Comparison of ENCODE assay signal across 16 mouse cellular contexts in genomic region chr10:111488793-111489192, GRCm38 (mm10). TPM values are rescaled to one million over a fixed set of nuclear protein-coding genes. Genes with fewer than 3 reads are reported as not detected.
A peak's percentile ranks its signal among the peaks of the same experiment; 100 is the strongest.
DNase-seq lines count a peak whose midpoint lies in the region; ATAC-seq and TF ChIP-seq lines count a peak whose summit lies in the region.
"Had no signal": no experiment of that assay in that cellular context is flagged by ENCODE, and none has a peak within 500 bp of the region (broad histone marks: within the 10 kb centered on the region; RNA-seq: fewer than 3 reads in every experiment).

No protein-coding gene starts in this region.

- TF ChIP-seq CTCF in kidney, postnatal 0 days (IDR thresholded peaks at IDR 0.05; ENCODE audit: low read depth), result peak; percentile 44
- peak; percentile 7; the same call in 1 of the 2 replicates for TF ChIP-seq CTCF in brain, embryonic 14.5 days (IDR thresholded peaks at IDR 0.05; ENCODE audit: borderline replicate concordance, extremely low read depth, insufficient read depth, insufficient read length)

- H3K9me3 ChIP-seq in kidney, postnatal 0 days (replicated peaks; ENCODE audit: low read length), result no peaks in the 10 kb centered on the region
- H3K9me3 ChIP-seq: embryonic facial prominence, embryonic 13.5 days; forebrain, embryonic 10.5 days; neural tube, embryonic 13.5 days had no signal

- no peak overlapping the region for H3K4me3 ChIP-seq in kidney, postnatal 0 days (replicated peaks; ENCODE audit: low read depth, low read length)
- H3K4me3 ChIP-seq: embryonic facial prominence, embryonic 13.5 days; forebrain, embryonic 10.5 days; neural tube, embryonic 13.5 days had no signal

- no peak for ATAC-seq in kidney, postnatal 0 days (replicated peaks; ENCODE audit: low FRiP score, low read depth)
- ATAC-seq in CD4-positive, CD25-positive, alpha-beta regulatory T cell, adult 4 months, result peak; percentile 39
- ATAC-seq: inflammation-experienced regulatory T-cells, adult 6 months had no signal

- H3K27me3 ChIP-seq in kidney, postnatal 0 days (ENCODE audit: insufficient read depth, low read length), result no peaks in the 10 kb centered on the region
- H3K27me3 ChIP-seq: embryonic facial prominence, embryonic 13.5 days; neural tube, embryonic 13.5 days had no signal

- DNase-seq in kidney, postnatal 0 days (ENCODE audit: low spot score), result no peak
- DNase-seq in kidney, postnatal 25 days, result no peak
- DNase-seq in 3T3-L1 (ENCODE audit: low read depth, low spot score), result peak; percentile 46
- DNase-seq in brain, embryonic 14.5 days (ENCODE audit: low read depth), result no peak
- no peak for DNase-seq in right cerebral cortex, postnatal 36 days (ENCODE audit: low spot score in 2 of 2)
- no peak for DNase-seq in spleen, postnatal 10 days (ENCODE audit: low spot score in 2 of 2)
- DNase-seq: cerebellum, adult 11 months; heart, postnatal 4 days; kidney, postnatal 36 days; lung, postnatal 10 days; midbrain, embryonic 14.5 days had no signal

- no peak for TF ChIP-seq POLR2A in brain, embryonic 14.5 days (IDR thresholded peaks at IDR 0.05; ENCODE audit: borderline replicate concordance, extremely low read depth, insufficient read depth, insufficient read length, poor library complexity, severe bottlenecking)

- H3K9ac ChIP-seq in kidney, postnatal 0 days (ENCODE audit: low read depth, low read length), result no peak overlapping the region
- H3K9ac ChIP-seq: embryonic facial prominence, embryonic 13.5 days; neural tube, embryonic 13.5 days had no signal

- peaks cover 28% of the 10 kb centered on the region for H3K36me3 ChIP-seq in kidney, postnatal 0 days (ENCODE audit: insufficient read depth, low read length)

- no peaks in the 10 kb centered on the region for H3K4me1 ChIP-seq in kidney, postnatal 0 days (replicated peaks; ENCODE audit: insufficient read depth, low read length)
- H3K4me1 ChIP-seq: embryonic facial prominence, embryonic 13.5 days; forebrain, embryonic 10.5 days; neural tube, embryonic 13.5 days had no signal

- H3K27ac ChIP-seq in kidney, postnatal 0 days, result no peak overlapping the region
- H3K27ac ChIP-seq: embryonic facial prominence, embryonic 13.5 days; forebrain, embryonic 10.5 days; neural tube, embryonic 13.5 days had no signal

- WGBS in kidney, postnatal 0 days, result 62% methylated on average over 2 of the region's 2 CpGs

- H3K4me2 ChIP-seq in kidney, postnatal 0 days (ENCODE audit: low read length), result no peak overlapping the region
- H3K4me2 ChIP-seq: embryonic facial prominence, embryonic 13.5 days; neural tube, embryonic 13.5 days had no signal

RNA-seq across cellular contexts. Expression of gene Nap1l1, which starts 15.8 kb away (rescaled TPM):
- polyA plus RNA-seq in kidney, postnatal 0 days (2015; fragmentation: Nextera tagmentation; extraction: Ambion mirVana), result 171 and 174 TPM in 2 replicates
- 100 to 1,000 TPM; 105 to 108 TPM for polyA plus RNA-seq in CD4-positive, CD25-positive, alpha-beta regulatory T cell, adult 4 months (2017; shearing (Covaris generic))
- 201 and 274 TPM in 2 replicates for polyA plus RNA-seq in brain, embryonic 14.5 days (2012; rRNA removed)

RNA-seq across cellular contexts. Expression of gene Phlda1, which starts 17.3 kb away (rescaled TPM):
- 25.3 and 29.5 TPM in 2 replicates for polyA plus RNA-seq in kidney, postnatal 0 days (2015; fragmentation: Nextera tagmentation; extraction: Ambion mirVana)
- polyA plus RNA-seq in CD4-positive, CD25-positive, alpha-beta regulatory T cell, adult 4 months (2017; shearing (Covaris generic)), result 1 to 10 TPM; 5.8 to 9.9 TPM
- 28.5 and 40.6 TPM in 2 replicates for polyA plus RNA-seq in brain, embryonic 14.5 days (2012; rRNA removed)
